Mouse (Mus musculus): ENCODE measurements around the gene Shisa9. TPM values are rescaled to one million over a fixed set of nuclear protein-coding genes. Genes with fewer than 3 reads are reported as not detected.

The Shisa9 gene
- polyA plus RNA-seq, 1 experiment from 2014 or later: 0.99 TPM

GRCm38 (mm10) chr16:12083082-12083481 lies 99.2 kb downstream of the Shisa9 start:
- Histone ChIP-seq H3K9ac (ENCODE audit: low read depth, low read length) (no peak overlapping the region), H3K36me3 (ENCODE audit: control insufficient read depth, insufficient read depth, low read length) (no peaks in the 10 kb centered on the region), H3K9me3 (ENCODE audit: control insufficient read depth, low read length) (no peaks in the 10 kb centered on the region), H3K27ac (ENCODE audit: low read depth, low read length) (no peak overlapping the region), H3K27me3 (replicated peaks; ENCODE audit: control insufficient read depth, insufficient read depth, low read length) (no peaks in the 10 kb centered on the region), H3K4me2 (no peak overlapping the region), H3K4me3 (ENCODE audit: low read depth, low read length) (no peak overlapping the region), H3K4me1 (replicated peaks; ENCODE audit: control insufficient read depth, insufficient read depth, low read length) (no peaks in the 10 kb centered on the region)
- 62% methylated on average over 2 of the region's 2 CpGs for WGBS
- ATAC-seq (replicated peaks; ENCODE audit: low FRiP score) (peak; percentile 61), DNase-seq (ENCODE audit: low spot score) (no peak)

GRCm38 (mm10) chr16:12090604-12091235 lies 106.8 kb downstream of the Shisa9 start:
- no peak for ATAC-seq (replicated peaks; ENCODE audit: low FRiP score)
- no peaks in the 10 kb centered on the region for H3K4me1 ChIP-seq (replicated peaks; ENCODE audit: control insufficient read depth, insufficient read depth, low read length)
- H3K4me3 ChIP-seq (ENCODE audit: low read depth, low read length): no peak overlapping the region
- H3K27ac ChIP-seq (ENCODE audit: low read depth, low read length): no peak overlapping the region
- H3K9ac ChIP-seq (ENCODE audit: low read depth, low read length): no peak overlapping the region
- H3K27me3 ChIP-seq (replicated peaks; ENCODE audit: control insufficient read depth, insufficient read depth, low read length): no peaks in the 10 kb centered on the region
- H3K9me3 ChIP-seq (ENCODE audit: control insufficient read depth, low read length): no peaks in the 10 kb centered on the region
- 59% methylated on average over 5 of the region's 5 CpGs for WGBS
- H3K4me2 ChIP-seq: no peak overlapping the region
- H3K36me3 ChIP-seq (ENCODE audit: control insufficient read depth, insufficient read depth, low read length): no peaks in the 10 kb centered on the region
- DNase-seq (ENCODE audit: low spot score): no peak

- Histone ChIP-seq H3K9ac (ENCODE audit: low read depth, low read length) (no peak overlapping the region), H3K4me2 (no peak overlapping the region), H3K27me3 (replicated peaks; ENCODE audit: control insufficient read depth, insufficient read depth, low read length) (no peaks in the 10 kb centered on the region), H3K9me3 (ENCODE audit: control insufficient read depth, low read length) (no peaks in the 10 kb centered on the region), H3K4me1 (replicated peaks; ENCODE audit: control insufficient read depth, insufficient read depth, low read length) (no peaks in the 10 kb centered on the region; the same call in 1 of the 2 replicates), H3K27ac (ENCODE audit: low read depth, low read length) (no peak overlapping the region), H3K36me3 (ENCODE audit: control insufficient read depth, insufficient read depth, low read length) (no peaks in the 10 kb centered on the region), H3K4me3 (ENCODE audit: low read depth, low read length) (no peak overlapping the region)
- WGBS: 78% methylated on average over 4 of the region's 4 CpGs
- ATAC-seq (replicated peaks; ENCODE audit: low FRiP score) (no peak), DNase-seq (ENCODE audit: low spot score) (no peak)
Measured at GRCm38 (mm10) chr16:12093253-12093652, 109.3 kb downstream of the Shisa9 start.

GRCm38 (mm10) chr16:12094784-12095315 lies 110.9 kb downstream of the Shisa9 start:
- Histone ChIP-seq H3K4me2 (no peak overlapping the region), H3K4me3 (ENCODE audit: low read depth, low read length) (no peak overlapping the region), H3K9ac (ENCODE audit: low read depth, low read length) (no peak overlapping the region), H3K36me3 (ENCODE audit: control insufficient read depth, insufficient read depth, low read length) (no peaks in the 10 kb centered on the region), H3K27ac (ENCODE audit: low read depth, low read length) (no peak overlapping the region), H3K9me3 (ENCODE audit: control insufficient read depth, low read length) (no peaks in the 10 kb centered on the region), H3K27me3 (replicated peaks; ENCODE audit: control insufficient read depth, insufficient read depth, low read length) (no peaks in the 10 kb centered on the region), H3K4me1 (replicated peaks; ENCODE audit: control insufficient read depth, insufficient read depth, low read length) (no peaks in the 10 kb centered on the region; the same call in 1 of the 2 replicates)
- WGBS: 80% methylated on average over 7 of the region's 7 CpGs
- ATAC-seq (replicated peaks; ENCODE audit: low FRiP score) (no peak), DNase-seq (ENCODE audit: low spot score) (no peak)

DNA sequence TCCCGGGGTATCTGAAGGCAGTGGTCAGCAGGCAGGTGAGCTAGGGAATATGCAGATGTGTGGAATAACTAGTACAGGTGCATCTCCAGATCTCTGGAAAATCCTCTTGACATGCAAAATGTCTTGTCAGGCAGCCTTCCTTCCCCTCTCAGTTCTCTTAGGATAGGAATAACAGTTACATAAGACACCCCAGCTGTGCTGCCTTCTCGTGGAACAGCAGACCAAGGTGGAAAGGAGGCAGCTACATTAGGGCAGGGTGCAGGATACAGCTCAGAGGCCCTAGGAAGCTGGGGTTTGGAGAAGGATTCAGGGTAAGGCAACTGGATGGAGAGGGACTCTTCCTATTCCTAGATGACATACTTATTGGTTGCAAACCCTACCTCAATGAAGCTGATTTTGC lies 111.5 kb downstream of the Shisa9 start:
- H3K27me3 ChIP-seq (replicated peaks; ENCODE audit: control insufficient read depth, insufficient read depth, low read length): no peaks in the 10 kb centered on the region
- no peak overlapping the region for H3K4me3 ChIP-seq (ENCODE audit: low read depth, low read length)
- H3K9me3 ChIP-seq (ENCODE audit: control insufficient read depth, low read length): no peaks in the 10 kb centered on the region
- no peak for ATAC-seq (replicated peaks; ENCODE audit: low FRiP score)
- WGBS: 50% methylated on average over 2 of the region's 2 CpGs
- H3K4me1 ChIP-seq (replicated peaks; ENCODE audit: control insufficient read depth, insufficient read depth, low read length): no peaks in the 10 kb centered on the region; the same call in 1 of the 2 replicates
- H3K36me3 ChIP-seq (ENCODE audit: control insufficient read depth, insufficient read depth, low read length): no peaks in the 10 kb centered on the region
- H3K27ac ChIP-seq (ENCODE audit: low read depth, low read length): no peak overlapping the region
- DNase-seq (ENCODE audit: low spot score): no peak
- H3K4me2 ChIP-seq: no peak overlapping the region
- no peak overlapping the region for H3K9ac ChIP-seq (ENCODE audit: low read depth, low read length)

GRCm38 (mm10) chr16:12108436-12108835 lies 124.5 kb downstream of the Shisa9 start:
- Histone ChIP-seq H3K36me3 (ENCODE audit: control insufficient read depth, insufficient read depth, low read length) (no peaks in the 10 kb centered on the region), H3K4me3 (ENCODE audit: low read depth, low read length) (no peak overlapping the region), H3K4me2 (no peak overlapping the region), H3K9ac (ENCODE audit: low read depth, low read length) (no peak overlapping the region), H3K9me3 (ENCODE audit: control insufficient read depth, low read length) (no peaks in the 10 kb centered on the region), H3K27ac (ENCODE audit: low read depth, low read length) (no peak overlapping the region), H3K27me3 (replicated peaks; ENCODE audit: control insufficient read depth, insufficient read depth, low read length) (no peaks in the 10 kb centered on the region), H3K4me1 (replicated peaks; ENCODE audit: control insufficient read depth, insufficient read depth, low read length) (no peaks in the 10 kb centered on the region)
- ATAC-seq (replicated peaks; ENCODE audit: low FRiP score) (no peak), DNase-seq (ENCODE audit: low spot score) (no peak)
- WGBS: 85% methylated on average over 4 of the region's 4 CpGs

DNA sequence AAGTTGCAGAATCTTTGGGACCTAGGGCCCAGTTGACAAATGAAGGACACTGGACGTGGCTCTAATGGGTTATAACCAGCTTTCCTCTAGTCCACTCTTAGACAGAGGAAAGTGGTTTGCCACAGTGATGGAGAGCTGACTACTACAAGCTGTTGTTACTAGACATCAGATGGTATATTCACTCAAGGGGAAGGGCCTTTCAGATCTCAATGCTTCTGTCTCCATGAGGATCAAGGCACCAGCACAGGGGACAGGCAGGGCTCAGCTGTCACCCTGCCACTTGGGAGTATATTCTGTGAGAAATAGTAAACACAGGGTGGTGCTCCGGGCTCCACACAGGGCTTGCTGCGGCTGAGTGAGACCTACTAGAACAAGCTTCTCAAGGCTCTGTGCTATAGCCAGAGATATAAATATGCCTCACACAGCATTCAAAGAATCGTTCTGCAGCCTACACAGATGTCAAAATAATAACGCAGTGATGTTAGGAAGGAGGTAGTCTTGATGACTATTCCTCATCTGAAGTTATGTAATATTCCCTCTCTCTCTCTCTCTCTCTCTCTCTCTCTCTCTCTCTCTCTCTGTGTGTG lies 127.0 kb downstream of the Shisa9 start:
- no peaks in the 10 kb centered on the region for H3K27me3 ChIP-seq (replicated peaks; ENCODE audit: control insufficient read depth, insufficient read depth, low read length)
- no peak overlapping the region for H3K4me2 ChIP-seq
- H3K4me3 ChIP-seq (ENCODE audit: low read depth, low read length): no peak overlapping the region
- no peaks in the 10 kb centered on the region for H3K9me3 ChIP-seq (ENCODE audit: control insufficient read depth, low read length)
- H3K9ac ChIP-seq (ENCODE audit: low read depth, low read length): no peak overlapping the region
- no peaks in the 10 kb centered on the region for H3K36me3 ChIP-seq (ENCODE audit: control insufficient read depth, insufficient read depth, low read length)
- no peak overlapping the region for H3K27ac ChIP-seq (ENCODE audit: low read depth, low read length)
- DNase-seq (ENCODE audit: low spot score) (no peak), ATAC-seq (replicated peaks; ENCODE audit: low FRiP score) (no peak)
- no peaks in the 10 kb centered on the region for H3K4me1 ChIP-seq (replicated peaks; ENCODE audit: control insufficient read depth, insufficient read depth, low read length)
- 77% methylated on average over 5 of the region's 5 CpGs for WGBS

DNA sequence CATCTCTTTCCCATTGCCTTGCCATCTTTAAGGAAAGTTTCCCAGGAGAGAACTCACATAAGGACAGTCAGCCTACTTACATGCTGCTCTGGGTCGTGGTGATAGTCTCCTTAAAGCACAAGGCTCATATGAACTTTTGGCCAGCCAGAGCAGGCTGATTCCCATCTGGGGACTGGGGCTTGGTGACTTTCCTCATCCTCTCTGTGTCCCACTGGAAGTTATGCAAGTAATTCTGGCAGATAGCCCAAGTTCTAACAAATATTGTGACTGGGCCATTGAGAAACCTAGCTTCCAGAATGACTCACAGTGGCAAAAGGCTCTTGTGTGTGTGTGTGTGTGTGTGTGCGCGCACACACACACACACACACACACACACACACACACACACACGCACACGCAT lies 130.5 kb downstream of the Shisa9 start:
- no peaks in the 10 kb centered on the region for H3K36me3 ChIP-seq (ENCODE audit: control insufficient read depth, insufficient read depth, low read length)
- no peak overlapping the region for H3K4me3 ChIP-seq (ENCODE audit: low read depth, low read length)
- H3K9ac ChIP-seq (ENCODE audit: low read depth, low read length): no peak overlapping the region
- no peaks in the 10 kb centered on the region for H3K9me3 ChIP-seq (ENCODE audit: control insufficient read depth, low read length)
- H3K27me3 ChIP-seq (replicated peaks; ENCODE audit: control insufficient read depth, insufficient read depth, low read length): no peaks in the 10 kb centered on the region
- WGBS: 81% methylated on average over 5 of the region's 5 CpGs
- ATAC-seq (replicated peaks; ENCODE audit: low FRiP score): no peak
- H3K4me1 ChIP-seq (replicated peaks; ENCODE audit: control insufficient read depth, insufficient read depth, low read length): no peaks in the 10 kb centered on the region
- no peak overlapping the region for H3K4me2 ChIP-seq
- H3K27ac ChIP-seq (ENCODE audit: low read depth, low read length): no peak overlapping the region
- no peak for DNase-seq (ENCODE audit: low spot score)

All from liver, embryonic 11.5 days (tissue).